Mouse (Mus musculus): ENCODE results near the gene Slc4a8.

- TF ChIP-seq HCFC1 (IDR thresholded peaks at IDR 0.05; ENCODE audit: borderline replicate concordance, insufficient read depth, low read length): no peak
- TF ChIP-seq ZNF384 (IDR thresholded peaks at IDR 0.05; ENCODE audit: low read depth, low read length): no peak
These were observed 41.5 kb upstream of the Slc4a8 start for GRCm38 (mm10) chr15:100720066-100720465.

All from ES-E14 (cell line).